Mouse (Mus musculus): ENCODE data around the gene Cd248. TPM values are rescaled to one million over a fixed set of nuclear protein-coding genes. Genes with fewer than 3 reads are reported as not detected.
A peak's percentile ranks its signal among the peaks of the same experiment; 100 is the strongest.

Gene Cd248
- total RNA-seq, 1 experiment: 9.0 TPM

- DNase-seq (ENCODE audit: low read depth, low spot score): peak; percentile 60
- no peak within 1 kb of the TSS for H3K27ac ChIP-seq (ENCODE audit: insufficient read depth, low read depth, low read length, poor library complexity, severe bottlenecking)
- no peaks in the 10 kb centered on the region for H3K9me3 ChIP-seq (ENCODE audit: control insufficient read depth, insufficient read depth, low read depth, low read length)
- peak within 1 kb of the TSS; percentile 70 to 77 for H3K4me3 ChIP-seq (ENCODE audit: insufficient read depth in 1 of 2, low read depth in 1 of 2, low read length in 2 of 2, poor library complexity in 1 of 2, severe bottlenecking in 1 of 2)
- peaks cover 4 to 6% of the 10 kb centered on the region in 2 experiments; a peak in 3 of 4 replicates for H3K4me1 ChIP-seq (ENCODE audit: control insufficient read depth in 2 of 2, insufficient read depth in 2 of 2, low read length in 2 of 2, poor library complexity in 1 of 2)
- no peaks in the 10 kb centered on the region for H3K36me3 ChIP-seq (ENCODE audit: control insufficient read depth, insufficient read depth, low read length, poor library complexity, severe bottlenecking)
- TF ChIP-seq CHD2 (IDR thresholded peaks at IDR 0.05; ENCODE audit: low read depth, low read length) (0 out of 2 replicates have a peak, but pooled peaks have one; percentile 6), MAFK (IDR thresholded peaks at IDR 0.05; ENCODE audit: insufficient read depth, low read depth, low read length) (no peak)
- in situ Hi-C loops (cut with MboI; ENCODE audit: low sequenced_read_pairs in 2 of 2, unreplicated experiment in 2 of 2): no loop called here
- peak within 1 kb of the TSS; percentile 77 for H3K9ac ChIP-seq (ENCODE audit: insufficient read depth, low read depth, low read length, poor library complexity, severe bottlenecking)
Measured at GRCm38 (mm10) chr19:5038709-5039156, 29.1 kb upstream of the Cd248 start, which contains the start of the genes B4gat1 and AC124502.3. Gene B4gat1 (plus strand): TSS chr19:5038826. Gene AC124502.3 (plus strand): TSS chr19:5038891.

DNA sequence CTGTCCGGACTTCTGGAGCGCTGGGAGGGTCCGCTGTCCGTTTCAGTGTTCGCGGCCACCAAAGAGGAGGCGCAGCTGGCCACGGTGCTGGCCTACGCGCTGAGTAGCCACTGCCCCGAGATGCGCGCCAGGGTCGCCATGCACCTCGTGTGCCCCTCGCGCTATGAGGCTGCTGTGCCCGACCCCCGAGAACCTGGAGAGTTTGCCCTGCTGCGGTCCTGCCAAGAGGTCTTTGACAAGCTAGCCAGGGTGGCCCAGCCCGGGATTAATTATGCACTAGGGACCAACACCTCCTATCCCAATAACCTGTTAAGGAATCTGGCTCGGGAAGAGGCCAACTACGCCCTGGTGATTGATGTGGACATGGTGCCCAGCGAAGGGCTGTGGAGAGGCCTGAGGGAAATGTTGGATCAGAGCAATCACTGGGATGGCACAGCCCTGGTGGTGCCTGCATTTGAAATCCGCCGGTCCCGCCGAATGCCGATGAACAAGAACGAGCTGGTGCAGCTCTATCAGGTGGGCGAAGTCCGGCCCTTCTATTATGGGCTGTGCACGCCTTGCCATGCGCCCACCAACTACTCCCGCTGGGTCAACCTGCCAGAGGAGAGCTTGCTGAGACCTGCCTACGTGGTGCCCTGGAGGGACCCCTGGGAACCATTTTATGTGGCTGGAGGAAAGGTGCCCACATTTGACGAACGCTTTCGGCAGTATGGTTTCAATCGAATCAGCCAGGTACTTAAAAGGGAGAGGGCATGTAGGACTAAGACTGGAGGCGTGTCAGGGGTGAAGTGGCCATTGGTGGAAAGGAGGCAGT is 28.4 kb upstream of the Cd248 start:
- no peak overlapping the region for H3K27ac ChIP-seq (ENCODE audit: insufficient read depth, low read depth, low read length, poor library complexity, severe bottlenecking)
- H3K9me3 ChIP-seq (ENCODE audit: control insufficient read depth, insufficient read depth, low read depth, low read length): no peaks in the 10 kb centered on the region
- in situ Hi-C loops (cut with MboI; ENCODE audit: low sequenced_read_pairs in 2 of 2, unreplicated experiment in 2 of 2): no loop called here
- H3K4me1 ChIP-seq (ENCODE audit: control insufficient read depth in 2 of 2, insufficient read depth in 2 of 2, low read length in 2 of 2, poor library complexity in 1 of 2): peaks cover 4 to 6% of the 10 kb centered on the region in 2 experiments; a peak in 3 of 4 replicates
- no peaks in the 10 kb centered on the region for H3K36me3 ChIP-seq (ENCODE audit: control insufficient read depth, insufficient read depth, low read length, poor library complexity, severe bottlenecking)
- DNase-seq (ENCODE audit: low read depth, low spot score): no peak
- no peak for TF ChIP-seq ZNF384 (IDR thresholded peaks at IDR 0.05; ENCODE audit: low read depth, low read length)
- no peak for TF ChIP-seq MAFK (IDR thresholded peaks at IDR 0.05; ENCODE audit: insufficient read depth, low read depth, low read length)
- TF ChIP-seq HCFC1 (IDR thresholded peaks at IDR 0.05; ENCODE audit: borderline replicate concordance, insufficient read depth, low read length): no peak
- TF ChIP-seq CHD2 (IDR thresholded peaks at IDR 0.05; ENCODE audit: low read depth, low read length): no peak
- no peak for TF ChIP-seq ZC3H11A (IDR thresholded peaks at IDR 0.05; ENCODE audit: borderline replicate concordance, low read depth, low read length)
- peak overlapping the region; percentile 70 to 77 for H3K4me3 ChIP-seq (ENCODE audit: insufficient read depth in 1 of 2, low read depth in 1 of 2, low read length in 2 of 2, poor library complexity in 1 of 2, severe bottlenecking in 1 of 2)
- peak overlapping the region; percentile 77 for H3K9ac ChIP-seq (ENCODE audit: insufficient read depth, low read depth, low read length, poor library complexity, severe bottlenecking)

- in situ Hi-C loops (cut with MboI; ENCODE audit: low sequenced_read_pairs in 2 of 2, unreplicated experiment in 2 of 2): no loop called here
- Histone ChIP-seq H3K9ac (ENCODE audit: insufficient read depth, low read depth, low read length, poor library complexity, severe bottlenecking) (peak within 1 kb of the TSS; percentile 92), H3K27ac (ENCODE audit: insufficient read depth, low read depth, low read length, poor library complexity, severe bottlenecking) (0 out of 2 replicates have a peak within 1 kb of the TSS, but pooled peaks have one; percentile 19), H3K4me1 (ENCODE audit: control insufficient read depth in 2 of 2, insufficient read depth in 2 of 2, low read length in 2 of 2, poor library complexity in 1 of 2) (peaks cover 4 to 6% of the 10 kb centered on the region in 2 experiments; a peak in 3 of 4 replicates), H3K36me3 (ENCODE audit: control insufficient read depth, insufficient read depth, low read length, poor library complexity, severe bottlenecking) (no peaks in the 10 kb centered on the region), H3K4me3 (ENCODE audit: insufficient read depth in 1 of 2, low read depth in 1 of 2, low read length in 2 of 2, poor library complexity in 1 of 2, severe bottlenecking in 1 of 2) (peak within 1 kb of the TSS; percentile 70 to 95), H3K9me3 (ENCODE audit: control insufficient read depth, insufficient read depth, low read depth, low read length) (no peaks in the 10 kb centered on the region)
- TF ChIP-seq ZC3H11A (IDR thresholded peaks at IDR 0.05; ENCODE audit: borderline replicate concordance, low read depth, low read length) (no peak), CHD2 (IDR thresholded peaks at IDR 0.05; ENCODE audit: low read depth, low read length) (no peak), HCFC1 (IDR thresholded peaks at IDR 0.05; ENCODE audit: borderline replicate concordance, insufficient read depth, low read length) (peak; percentile 86), ZNF384 (IDR thresholded peaks at IDR 0.05; ENCODE audit: low read depth, low read length) (no peak), MAFK (IDR thresholded peaks at IDR 0.05; ENCODE audit: insufficient read depth, low read depth, low read length) (no peak)
- DNase-seq (ENCODE audit: low read depth, low spot score): peak; percentile 93
Measured at GRCm38 (mm10) chr19:5040862-5041523, 26.9 kb upstream of the Cd248 start, which contains the start of gene Brms1. Gene Brms1 (plus strand): TSS chr19:5041354.

- peak overlapping the region; percentile 92 for H3K9ac ChIP-seq (ENCODE audit: insufficient read depth, low read depth, low read length, poor library complexity, severe bottlenecking)
- in situ Hi-C loops (cut with MboI; ENCODE audit: low sequenced_read_pairs in 2 of 2, unreplicated experiment in 2 of 2): no loop called here
- H3K27ac ChIP-seq (ENCODE audit: insufficient read depth, low read depth, low read length, poor library complexity, severe bottlenecking): 0 out of 2 replicates have a peak overlapping the region, but pooled peaks have one; percentile 19
- no peaks in the 10 kb centered on the region for H3K9me3 ChIP-seq (ENCODE audit: control insufficient read depth, insufficient read depth, low read depth, low read length)
- peaks cover 4 to 6% of the 10 kb centered on the region in 2 experiments; a peak in 3 of 4 replicates for H3K4me1 ChIP-seq (ENCODE audit: control insufficient read depth in 2 of 2, insufficient read depth in 2 of 2, low read length in 2 of 2, poor library complexity in 1 of 2)
- no peak for TF ChIP-seq ZNF384 (IDR thresholded peaks at IDR 0.05; ENCODE audit: low read depth, low read length)
- no peak for TF ChIP-seq MAFK (IDR thresholded peaks at IDR 0.05; ENCODE audit: insufficient read depth, low read depth, low read length)
- TF ChIP-seq ZC3H11A (IDR thresholded peaks at IDR 0.05; ENCODE audit: borderline replicate concordance, low read depth, low read length): no peak
- TF ChIP-seq HCFC1 (IDR thresholded peaks at IDR 0.05; ENCODE audit: borderline replicate concordance, insufficient read depth, low read length): no peak
- no peak for TF ChIP-seq CHD2 (IDR thresholded peaks at IDR 0.05; ENCODE audit: low read depth, low read length)
- H3K4me3 ChIP-seq (ENCODE audit: insufficient read depth in 1 of 2, low read depth in 1 of 2, low read length in 2 of 2, poor library complexity in 1 of 2, severe bottlenecking in 1 of 2): peak overlapping the region; percentile 70 to 95
- H3K36me3 ChIP-seq (ENCODE audit: control insufficient read depth, insufficient read depth, low read length, poor library complexity, severe bottlenecking): peaks cover 2% of the 10 kb centered on the region; the same call in 1 of the 2 replicates
- DNase-seq (ENCODE audit: low read depth, low spot score): no peak
Measured at GRCm38 (mm10) chr19:5041588-5041987, 26.3 kb upstream of the Cd248 start.

All from ES-E14 (cell line).